Mouse (Mus musculus) G1E-ER4 (cell line): ENCODE results near the gene Sdr9c7. TPM values are rescaled to one million over a fixed set of nuclear protein-coding genes. Genes with fewer than 3 reads are reported as not detected.

Experiments
- GATA1 ChIP-seq: IDR thresholded peaks from one replicate; pipeline ENCODE4 v1.8.0; 2012; ENCODE audit warnings: low read length, inconsistent platforms
- polyA plus RNA-seq: library from polyadenylated mRNA; stranded (reverse); fragments of >175 nt; gene quantifications from 2 replicates; pipeline ENCODE4 v1.2.3, GENCODE M21; 2012

Gene Sdr9c7
- not detected in 2 replicates for polyA plus RNA-seq

DNA sequence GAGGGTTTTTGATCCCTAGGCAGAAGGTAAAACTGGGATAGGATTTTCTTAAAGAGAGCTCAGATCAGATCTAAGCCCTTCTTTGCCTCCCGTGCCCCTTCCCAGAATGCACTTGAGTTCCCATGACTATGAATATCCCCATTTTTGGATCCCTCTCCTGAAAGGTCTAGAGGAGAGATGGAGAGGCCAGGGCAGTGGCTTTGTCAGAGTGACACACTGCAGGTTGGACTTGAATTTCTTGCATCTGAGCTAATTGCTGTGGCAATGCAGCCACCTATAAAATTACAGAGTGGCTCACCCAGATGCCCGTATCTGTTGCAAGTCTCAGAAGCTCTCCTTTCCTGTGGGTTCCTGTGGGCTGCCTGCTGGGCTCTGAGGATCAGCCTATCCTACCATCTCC lies at the start of gene Sdr9c7:
Gene Sdr9c7 (plus strand): TSS at position 301 of the 400 bp plus-strand sequence.
- TF ChIP-seq GATA1: no peak

DNA sequence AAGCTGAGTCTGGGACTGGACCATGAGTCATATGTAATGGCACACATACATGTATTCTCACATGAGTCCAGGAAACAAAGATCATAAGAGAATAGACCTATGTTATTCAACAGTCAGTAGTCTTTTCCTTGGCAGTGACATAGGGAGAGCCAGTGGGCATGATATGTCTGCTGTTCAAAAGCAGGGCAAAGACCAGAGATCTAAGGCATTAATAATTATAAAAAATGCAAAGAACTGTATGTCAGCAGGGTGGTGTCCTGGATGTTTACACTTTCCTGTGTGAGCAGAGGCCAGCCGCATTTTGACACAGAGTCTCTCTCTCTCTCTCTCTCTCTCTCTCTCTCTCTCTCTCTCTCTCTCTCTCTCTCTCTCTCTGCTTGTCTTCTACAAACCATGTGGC lies 48.7 kb upstream of the Sdr9c7 start, which contains the start of gene Rdh19:
Gene Rdh19 (plus strand): TSS at position 301 of the 400 bp plus-strand sequence.
- no peak for TF ChIP-seq GATA1

DNA sequence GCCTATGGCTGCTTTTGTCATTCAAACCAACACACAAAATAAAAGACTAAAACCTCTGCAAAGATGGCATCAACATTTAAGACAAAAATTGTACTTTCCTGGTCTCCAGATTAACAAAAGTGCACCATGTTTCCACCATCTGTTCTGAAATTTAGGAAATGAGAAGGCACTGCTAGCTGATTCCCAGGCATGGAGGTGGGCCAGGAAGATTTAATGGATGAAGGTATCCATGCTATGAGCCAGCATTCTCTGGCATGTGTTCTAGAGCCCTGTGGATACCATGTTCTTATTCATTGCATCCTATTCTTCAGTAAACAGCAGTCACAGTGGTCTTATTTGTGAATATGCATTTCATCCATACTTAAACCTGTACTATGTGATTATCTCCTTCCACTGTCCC lies 41.9 kb upstream of the Sdr9c7 start:
- TF ChIP-seq GATA1: no peak

DNA sequence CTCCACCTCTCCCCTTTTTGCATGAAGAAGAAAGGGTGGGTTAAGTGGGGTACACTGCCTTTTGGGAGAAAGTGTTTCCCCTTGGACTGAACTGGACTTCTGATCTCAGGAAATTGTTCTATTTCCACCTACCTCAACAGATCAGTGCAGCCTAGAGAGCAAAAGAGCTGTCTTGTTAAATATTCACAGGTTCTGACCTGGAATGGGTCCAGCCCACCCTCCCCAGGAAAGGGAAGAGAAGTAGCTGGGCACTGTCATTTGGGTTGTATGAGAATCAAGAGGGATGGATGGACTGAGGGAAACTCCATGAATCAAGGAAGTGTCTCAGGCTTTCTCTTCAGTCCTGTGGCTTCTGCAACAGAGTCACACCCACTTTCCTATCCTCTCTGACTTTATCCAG lies 33.4 kb upstream of the Sdr9c7 start:
- no peak for TF ChIP-seq GATA1

DNA sequence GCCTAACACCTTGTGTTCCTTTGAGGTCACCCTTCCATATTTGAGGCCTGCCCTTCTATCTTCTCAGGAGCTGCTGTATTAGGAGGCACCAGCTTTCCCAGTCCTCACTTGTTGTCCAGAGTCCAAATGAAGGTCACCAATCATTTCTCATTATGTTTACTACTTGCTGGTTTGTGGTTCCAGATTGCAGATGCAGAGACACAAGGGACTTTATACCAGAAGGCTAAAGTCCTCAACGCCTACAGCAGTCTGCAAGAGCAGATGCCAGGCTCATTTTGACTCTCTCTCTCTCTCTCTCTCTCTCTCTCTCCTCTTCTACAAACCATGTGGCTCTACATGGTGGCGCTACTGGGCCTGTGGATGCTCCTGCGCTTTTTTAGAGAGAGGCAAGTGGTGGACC lies 32.1 kb upstream of the Sdr9c7 start, which contains the start of gene Rdh16f2:
Gene Rdh16f2 (plus strand): TSS at position 243 of the 400 bp plus-strand sequence.
- TF ChIP-seq GATA1: no peak

DNA sequence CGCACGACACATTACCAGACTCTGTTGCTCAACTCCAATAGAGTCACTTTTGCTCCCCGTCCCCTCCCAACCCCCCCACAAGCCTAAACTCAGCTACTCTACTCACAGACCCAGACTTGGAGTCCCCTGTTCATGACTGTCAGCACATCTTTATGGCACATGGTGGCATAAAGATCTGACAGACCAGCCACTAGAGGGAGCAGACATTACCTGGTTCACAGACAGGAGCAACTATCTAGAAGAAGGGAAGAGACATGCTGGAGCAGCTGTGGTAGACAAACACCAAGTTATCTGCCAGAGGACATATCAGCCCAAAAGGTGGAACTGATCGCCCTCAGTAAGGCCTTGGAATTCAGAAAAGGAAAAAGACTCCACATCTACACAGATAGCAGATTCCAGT lies 25.8 kb upstream of the Sdr9c7 start:
- no peak for TF ChIP-seq GATA1

DNA sequence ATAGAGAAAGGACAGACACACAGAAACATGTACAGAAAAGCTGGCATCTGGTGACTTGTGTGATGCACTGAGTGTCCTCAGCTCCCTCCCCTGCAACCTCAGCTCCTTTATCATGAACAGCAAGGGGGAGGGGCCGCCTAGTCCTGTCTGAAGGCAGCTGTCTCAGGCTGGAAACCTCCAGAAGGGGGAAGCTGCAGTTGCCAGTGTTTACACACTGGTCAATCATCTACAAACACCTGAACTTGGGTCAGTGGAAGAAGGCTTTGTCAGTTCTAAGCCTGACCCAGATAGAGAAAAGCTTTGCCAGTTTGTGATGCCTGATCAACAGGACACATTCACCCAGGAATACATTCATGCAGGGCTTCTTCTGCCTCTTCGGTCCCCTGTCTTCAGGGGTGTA lies 20.6 kb upstream of the Sdr9c7 start:
- TF ChIP-seq GATA1: no peak

DNA sequence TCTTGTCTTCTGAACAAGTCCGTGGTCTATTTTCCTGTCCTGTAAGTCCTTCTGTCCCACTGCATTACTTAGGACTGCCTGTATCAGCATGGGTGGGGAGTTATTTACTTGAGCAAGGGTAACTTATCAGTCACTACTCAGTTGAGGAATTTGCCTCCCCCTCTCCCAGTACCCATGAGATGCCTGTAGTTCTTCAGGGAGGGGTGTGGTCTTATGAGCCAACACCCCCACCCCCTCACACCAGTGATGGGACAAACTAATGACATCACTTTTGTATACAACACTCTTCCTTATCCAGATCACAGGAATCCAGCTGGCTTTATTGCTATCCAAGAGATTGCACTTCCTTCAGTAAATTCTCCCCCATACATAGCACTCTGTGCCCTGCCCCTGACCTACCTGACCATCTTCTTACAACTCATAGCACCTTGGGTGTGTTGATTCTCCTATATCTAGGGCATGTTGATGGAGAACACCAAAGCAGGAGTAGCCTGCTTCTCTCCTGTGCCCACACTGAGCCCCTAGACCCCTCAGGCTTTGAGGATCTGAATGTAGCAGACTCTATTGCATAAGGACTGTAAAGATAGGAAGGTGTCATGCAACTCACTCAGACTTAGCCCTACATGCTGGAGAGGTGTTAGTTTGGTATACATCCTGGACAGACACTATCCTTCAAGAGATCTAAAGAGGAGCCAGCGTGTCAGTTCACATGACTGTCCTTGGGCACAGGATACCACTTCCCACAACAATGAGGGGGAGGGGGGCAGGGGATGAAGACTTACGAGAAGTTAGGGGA lies 19.9 kb upstream of the Sdr9c7 start:
- TF ChIP-seq GATA1: no peak

DNA sequence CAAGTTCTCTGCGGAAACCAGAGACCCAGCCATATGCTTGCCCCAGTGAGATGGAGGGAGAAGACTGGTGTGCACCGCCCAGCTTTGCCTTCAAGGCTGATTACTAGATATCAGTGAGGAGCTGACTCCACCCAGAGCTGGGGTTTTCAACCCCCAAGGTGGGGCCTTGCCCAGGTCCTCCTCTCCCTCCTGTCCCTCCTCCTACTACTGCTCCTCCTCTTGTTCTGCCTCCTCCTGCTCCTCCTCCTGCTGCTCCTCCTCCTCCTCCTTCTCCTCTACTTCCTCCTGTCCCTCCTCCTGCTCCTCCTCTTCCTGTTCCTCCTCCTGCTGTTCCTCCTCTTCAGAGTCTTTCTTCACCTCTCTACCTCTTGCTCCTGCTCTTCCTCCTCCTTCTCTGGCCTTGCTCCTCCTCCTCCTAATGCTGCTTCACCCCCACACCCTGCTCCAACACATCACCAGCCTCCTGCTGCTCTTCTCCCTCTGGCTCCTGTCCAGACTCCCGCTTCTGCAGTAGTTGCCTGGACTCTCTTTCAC lies 19.1 kb upstream of the Sdr9c7 start:
- TF ChIP-seq GATA1: no peak

DNA sequence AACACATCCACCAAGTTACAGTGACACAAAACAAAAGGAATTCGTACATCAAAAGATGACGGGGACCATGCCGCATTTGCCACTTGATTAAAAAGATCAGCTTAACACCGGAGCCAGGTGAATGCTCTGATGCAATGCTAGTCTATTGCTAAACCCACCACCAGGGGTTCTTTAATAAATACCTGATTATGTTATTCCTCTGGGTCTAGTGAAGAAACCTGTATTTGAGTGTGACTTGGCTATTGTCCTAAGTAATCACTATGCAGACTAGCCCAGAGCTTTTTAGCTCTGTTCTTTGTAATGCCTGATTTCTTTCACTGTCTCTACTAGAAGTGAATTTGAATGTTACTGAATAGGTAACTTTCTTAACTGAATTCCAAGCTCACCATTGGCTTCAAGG lies 17.3 kb upstream of the Sdr9c7 start:
- TF ChIP-seq GATA1: no peak

DNA sequence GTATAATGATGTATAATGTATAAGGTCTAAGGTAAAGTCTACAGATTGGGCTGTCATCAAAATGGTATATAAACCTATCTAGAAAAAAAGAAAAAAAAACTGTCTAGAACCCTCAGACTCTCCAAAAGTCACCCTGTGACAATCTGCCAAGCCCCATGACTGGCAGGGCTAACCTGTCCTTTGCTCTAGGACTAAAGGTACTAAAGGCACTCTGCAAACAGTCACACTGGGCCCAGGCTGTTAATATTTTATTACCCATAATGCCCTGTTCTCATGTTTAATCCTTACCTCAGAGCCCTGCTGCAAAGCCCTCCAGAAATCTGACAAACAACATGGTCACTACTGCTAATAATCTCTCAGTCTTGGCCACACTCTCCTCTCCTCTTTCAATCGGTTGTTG lies 11.8 kb upstream of the Sdr9c7 start:
- TF ChIP-seq GATA1: no peak

DNA sequence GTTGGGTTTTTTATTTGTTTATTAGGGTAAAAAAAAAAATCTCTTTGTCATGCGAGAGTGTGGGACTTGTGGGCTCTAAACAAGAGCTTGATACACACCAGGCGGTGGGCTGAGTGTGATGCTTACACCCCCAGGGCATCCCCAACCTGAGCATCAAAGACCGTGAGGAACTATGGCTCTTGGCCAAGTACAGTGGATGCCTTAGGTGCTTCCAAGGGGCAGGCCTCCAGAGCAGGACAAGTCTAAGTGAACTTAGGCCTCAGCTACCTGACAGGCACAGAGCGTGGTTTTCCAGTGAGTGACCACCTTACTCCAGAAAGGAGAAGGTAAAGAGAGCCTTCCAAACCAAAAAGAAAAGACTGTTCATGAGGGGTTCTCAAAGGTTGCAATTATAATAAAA lies 11.3 kb upstream of the Sdr9c7 start:
- no peak for TF ChIP-seq GATA1

DNA sequence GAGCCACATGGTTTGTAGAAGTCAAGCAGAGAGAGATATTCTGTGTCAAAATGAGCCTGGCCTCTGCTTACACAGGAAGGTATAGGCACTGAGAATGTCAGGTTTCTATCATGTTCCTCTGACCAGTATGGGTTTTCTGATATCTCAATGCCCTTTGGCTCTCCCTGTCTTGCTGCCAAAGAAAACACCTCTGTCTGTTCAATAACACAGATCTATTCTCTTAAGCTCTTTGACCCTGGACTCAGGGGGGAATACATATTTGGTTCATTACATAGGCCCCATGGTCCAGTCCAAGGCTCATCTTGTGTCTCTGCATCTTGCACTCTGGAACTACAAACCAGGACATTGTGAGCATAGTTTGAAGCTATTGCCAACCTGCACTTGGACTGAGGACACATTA lies 9.7 kb upstream of the Sdr9c7 start, which contains the start of gene Rdh7:
Gene Rdh7 (minus strand): TSS at position 213 of the 400 bp plus-strand sequence.
- no peak for TF ChIP-seq GATA1

DNA sequence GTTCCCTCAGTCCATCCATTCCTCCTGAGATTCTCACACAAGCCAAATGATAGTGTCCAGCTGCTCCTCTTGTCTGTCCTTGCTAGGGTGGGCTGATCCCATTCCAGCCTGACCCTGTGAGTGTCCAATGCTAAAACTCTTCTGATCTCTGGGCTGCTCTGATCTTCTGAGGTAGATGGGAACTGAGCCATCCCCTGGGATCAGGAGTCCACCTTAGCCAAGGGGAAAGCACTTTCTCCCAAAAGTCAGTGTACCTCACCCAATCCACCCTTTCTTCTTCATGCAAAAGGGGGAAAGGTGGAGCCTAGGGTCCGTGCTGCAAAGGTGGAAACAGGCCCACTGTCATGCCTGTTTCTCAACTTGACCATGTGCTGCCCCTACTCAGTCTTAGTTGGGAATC lies 6.8 kb upstream of the Sdr9c7 start:
- no peak for TF ChIP-seq GATA1

DNA sequence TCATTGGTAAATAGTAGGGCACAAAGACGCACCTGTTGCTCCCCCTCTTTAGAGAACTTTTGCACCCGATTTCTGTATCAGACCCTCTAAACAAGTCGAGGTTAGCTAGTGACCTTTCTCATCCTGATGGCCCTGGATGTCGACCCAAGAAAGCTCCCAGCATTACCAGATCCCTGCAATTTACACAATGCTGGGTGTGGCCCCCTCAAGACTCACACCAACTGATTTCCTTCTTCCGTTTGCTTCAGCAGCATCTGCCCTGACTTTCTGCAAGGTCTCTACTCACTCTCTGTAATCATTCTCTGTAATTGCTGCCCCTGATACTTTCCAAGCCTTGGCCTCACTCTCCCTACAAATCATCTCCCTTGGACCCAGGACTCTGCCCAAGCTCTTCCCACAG lies 1.6 kb upstream of the Sdr9c7 start:
- no peak for TF ChIP-seq GATA1

DNA sequence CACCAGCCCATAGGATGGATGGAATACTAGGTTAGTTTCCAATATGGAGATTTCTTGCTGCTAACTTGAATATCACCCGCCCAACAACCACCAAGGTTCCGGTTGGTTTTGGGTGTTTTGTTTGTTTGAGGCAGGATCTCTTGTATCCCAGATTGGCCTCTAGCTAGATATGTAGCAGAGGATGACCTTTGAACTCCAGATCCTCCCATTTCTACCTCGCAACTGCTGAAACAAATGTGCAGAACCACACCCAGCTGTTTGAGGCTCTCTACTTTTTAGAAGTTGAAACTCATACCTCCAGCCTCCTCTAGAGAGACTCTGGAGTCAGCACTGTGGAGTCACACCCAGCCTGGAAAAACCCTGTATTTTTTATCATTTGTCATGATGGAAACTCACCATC lies 812 bp upstream of the Sdr9c7 start:
- TF ChIP-seq GATA1: no peak

DNA sequence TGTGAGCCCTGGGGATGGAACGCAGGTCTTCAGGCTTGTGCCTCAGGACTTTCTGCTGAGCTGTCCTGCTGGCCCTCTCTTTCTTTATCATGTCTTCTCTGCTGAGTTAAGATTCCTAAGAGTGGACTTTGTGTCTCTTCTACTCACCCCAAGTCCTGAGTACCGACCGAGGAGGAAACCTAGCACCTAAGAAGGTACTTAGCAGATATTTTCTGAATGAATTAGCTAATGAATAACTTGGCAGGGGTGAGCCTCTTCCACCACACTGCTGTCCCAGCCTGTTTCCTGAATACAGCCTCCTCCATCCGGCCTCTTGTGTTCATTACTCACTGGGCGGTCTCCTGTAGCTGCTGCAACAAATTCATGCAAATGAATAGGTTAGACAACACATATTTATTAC lies 1.5 kb downstream of the Sdr9c7 start:
- no peak for TF ChIP-seq GATA1
